Mouse (Mus musculus): ENCODE data around the gene Stx6. TPM values are rescaled to one million over a fixed set of nuclear protein-coding genes. Genes with fewer than 3 reads are reported as not detected.
A peak's percentile ranks its signal among the peaks of the same experiment; 100 is the strongest.

The Stx6 gene
- polyA plus RNA-seq, 1 experiment = 96.1 TPM

- DNase-seq (ENCODE audit: extremely low spot score in 1 of 2, low spot score in 1 of 2) = no peak
Observed at GRCm38 (mm10) chr1:155232385-155232784, 73.9 kb downstream of the Stx6 start.

- no peak for DNase-seq (ENCODE audit: extremely low spot score in 1 of 2, low spot score in 1 of 2)
Observed at GRCm38 (mm10) chr1:155232786-155233185, 74.3 kb downstream of the Stx6 start.

GRCm38 (mm10) chr1:155233378-155233777 lies 74.9 kb downstream of the Stx6 start:
- DNase-seq (ENCODE audit: extremely low spot score in 1 of 2, low spot score in 1 of 2) = no peak

GRCm38 (mm10) chr1:155233931-155234607 lies 75.6 kb downstream of the Stx6 start:
- DNase-seq (ENCODE audit: extremely low spot score in 1 of 2, low spot score in 1 of 2) = peak; percentile 57 to 79

GRCm38 (mm10) chr1:155235641-155236040 lies 77.1 kb downstream of the Stx6 start:
- DNase-seq (ENCODE audit: extremely low spot score in 1 of 2, low spot score in 1 of 2) = no peak

GRCm38 (mm10) chr1:155236306-155237024 lies 78.0 kb downstream of the Stx6 start:
- no peak for DNase-seq (ENCODE audit: extremely low spot score in 1 of 2, low spot score in 1 of 2)

GRCm38 (mm10) chr1:155237390-155237789 lies 78.9 kb downstream of the Stx6 start:
- DNase-seq (ENCODE audit: extremely low spot score in 1 of 2, low spot score in 1 of 2) = peak; percentile 56 to 69

- DNase-seq (ENCODE audit: extremely low spot score in 1 of 2, low spot score in 1 of 2) = no peak
Observed at GRCm38 (mm10) chr1:155238126-155238525, 79.6 kb downstream of the Stx6 start.

- no peak for DNase-seq (ENCODE audit: extremely low spot score in 1 of 2, low spot score in 1 of 2)
Observed at GRCm38 (mm10) chr1:155239169-155239568, 80.7 kb downstream of the Stx6 start.

- DNase-seq (ENCODE audit: extremely low spot score in 1 of 2, low spot score in 1 of 2) = no peak
Observed at GRCm38 (mm10) chr1:155239962-155240717, 81.6 kb downstream of the Stx6 start.

GRCm38 (mm10) chr1:155241701-155242487 lies 83.4 kb downstream of the Stx6 start:
- DNase-seq (ENCODE audit: extremely low spot score in 1 of 2, low spot score in 1 of 2) = no peak

- DNase-seq (ENCODE audit: extremely low spot score in 1 of 2, low spot score in 1 of 2) = no peak
Observed at GRCm38 (mm10) chr1:155242488-155242745, 83.9 kb downstream of the Stx6 start.

- DNase-seq (ENCODE audit: extremely low spot score in 1 of 2, low spot score in 1 of 2) = no peak
Observed at GRCm38 (mm10) chr1:155243797-155244770, 85.6 kb downstream of the Stx6 start, which contains the start of gene BC034090. BC034090 (minus strand) TSS chr1:155244444.

- no peak for DNase-seq (ENCODE audit: extremely low spot score in 1 of 2, low spot score in 1 of 2)
Observed at GRCm38 (mm10) chr1:155244771-155245211, 86.3 kb downstream of the Stx6 start.

GRCm38 (mm10) chr1:155245516-155245915 lies 87.0 kb downstream of the Stx6 start:
- DNase-seq (ENCODE audit: extremely low spot score in 1 of 2, low spot score in 1 of 2) = no peak

- DNase-seq (ENCODE audit: extremely low spot score in 1 of 2, low spot score in 1 of 2) = no peak
Observed at GRCm38 (mm10) chr1:155247441-155247840, 88.9 kb downstream of the Stx6 start.

- DNase-seq (ENCODE audit: extremely low spot score in 1 of 2, low spot score in 1 of 2) = no peak
Observed at GRCm38 (mm10) chr1:155248041-155248440, 89.5 kb downstream of the Stx6 start.

- no peak for DNase-seq (ENCODE audit: extremely low spot score in 1 of 2, low spot score in 1 of 2)
Observed at GRCm38 (mm10) chr1:155249896-155250295, 91.4 kb downstream of the Stx6 start.

GRCm38 (mm10) chr1:155250531-155251135 lies 92.1 kb downstream of the Stx6 start:
- no peak for DNase-seq (ENCODE audit: extremely low spot score in 1 of 2, low spot score in 1 of 2)

Data from frontal cortex, adult 2 months (tissue).